Mouse (Mus musculus) liver, embryonic 14.5 days (tissue): ENCODE measurements around the gene Dlx2. TPM values are rescaled to one million over a fixed set of nuclear protein-coding genes. Genes with fewer than 3 reads are reported as not detected.

Experiments used
- ATAC-seq: fragments of 200-750 bp; cut with Nextera tagmentation; 2 replicates; pipeline ENCODE4 v1.8.0; 2017; ENCODE audit warnings: moderate number of reproducible peaks, mild to moderate bottlenecking, moderate library complexity; ENCODE audit not compliant: insufficient read depth
- DNase-seq, 3 experiments: peaks; one replicate each; pipeline ENCODE4 v3.0.0-alpha.2; 2012 to 2013; ENCODE audit warnings: low read depth in 3 of 3, low spot score in 3 of 3
- H3K27ac ChIP-seq: fragments of 300-500 bp; sonication (generic); 2 replicates; pipeline ENCODE4 v1.5.1; 2014; ENCODE audit warnings: moderate library complexity, mild to moderate bottlenecking, control low read depth, inconsistent platforms
- H3K27me3 ChIP-seq: fragments of 300-500 bp; sonication (generic); 2 replicates; pipeline ENCODE4 v1.6.1; 2014; ENCODE audit warnings: mild to moderate bottlenecking, low read length, moderate library complexity; ENCODE audit not compliant: control insufficient read depth, insufficient read depth
- H3K36me3 ChIP-seq: fragments of 300-500 bp; sonication (generic); replicated peaks from 2 replicates; pipeline ENCODE4 v1.6.1; 2014; ENCODE audit warnings: low read depth; ENCODE audit not compliant: control insufficient read depth, insufficient read depth
- H3K4me1 ChIP-seq, 2 experiments: fragments of 200-500 bp in 1 of 2; fragments of 300-500 bp in 1 of 2; sonication (generic) in 1 of 2; replicated peaks; 2 replicates each; pipeline ENCODE4 v1.6.1; 2012 to 2014; ENCODE audit warnings: antibody characterized with exemption in 1 of 2, inconsistent platforms in 1 of 2, low read length in 1 of 2; ENCODE audit not compliant: control insufficient read depth in 2 of 2, insufficient read depth in 2 of 2
- H3K4me2 ChIP-seq: fragments of 300-500 bp; sonication (generic); 2 replicates; pipeline ENCODE4 v1.6.1; 2014; ENCODE audit warnings: low read depth, mild to moderate bottlenecking, control low read depth, moderate library complexity
- H3K4me3 ChIP-seq, 2 experiments: fragments of 200-500 bp in 1 of 2; fragments of 300-500 bp in 1 of 2; sonication (generic) in 1 of 2; 2 replicates each; pipeline ENCODE4 v1.5.1; 2012 to 2014; ENCODE audit warnings: low read depth in 2 of 2, low read length in 2 of 2, mild to moderate bottlenecking in 2 of 2, control low read depth in 1 of 2, inconsistent platforms in 1 of 2, moderate library complexity in 1 of 2; ENCODE audit not compliant: insufficient read depth in 1 of 2
- H3K9ac ChIP-seq: fragments of 300-500 bp; sonication (generic); replicated peaks from 2 replicates; pipeline ENCODE4 v1.6.1; 2014; ENCODE audit warnings: mild to moderate bottlenecking, control low read depth, moderate library complexity
- H3K9me3 ChIP-seq: fragments of 300-500 bp; sonication (generic); 2 replicates; pipeline ENCODE4 v1.6.1; 2016; ENCODE audit warnings: low read length, mixed read lengths; ENCODE audit not compliant: control insufficient read depth
- CTCF ChIP-seq: IDR thresholded peaks from 2 replicates; pipeline ENCODE4 v1.5.1; 2016; ENCODE audit warnings: antibody characterized with exemption, low read depth, control low read depth
- EP300 ChIP-seq: IDR thresholded peaks from 2 replicates; pipeline ENCODE4 v1.6.1; 2016; ENCODE audit warnings: antibody characterized with exemption, low read depth
- WGBS: fragments of 180-500 bp; shearing (Covaris S2); extraction: QIAGEN DNeasy Blood & Tissue Kit; methylation state at CpG from one replicate; pipeline ENCODE4 v1.1.7; 2014; ENCODE audit not compliant: insufficient replicate concordance; 5-methylcytosine and 5-hydroxymethylcytosine counted together
- polyA plus RNA-seq, 2 experiments: library from polyadenylated mRNA; depleted of rRNA in 1 of 2; stranded (reverse) in 1 of 2; unstranded in 1 of 2; fragments of >200 nt; fragmentation: Nextera tagmentation in 1 of 2; extraction: Ambion mirVana in 1 of 2; gene quantifications; 2 replicates each; pipeline versions ENCODE4 v1.2.1 to v1.2.3; 2012 to 2014

The Dlx2 gene
- polyA plus RNA-seq, 2 experiments = 0.01 TPM; not detected in 1

GRCm38 (mm10) chr2:71522871-71523270, 23.7 kb downstream of the Dlx2 start:
- no peak overlapping the region for H3K27ac ChIP-seq
- TF ChIP-seq CTCF (no peak), EP300 (no peak)
- no peak overlapping the region for H3K4me3 ChIP-seq
- H3K4me1 ChIP-seq = no peaks in the 10 kb centered on the region; a peak in 1 of 4 replicates
- no peak overlapping the region for H3K4me2 ChIP-seq
- no peak overlapping the region for H3K9ac ChIP-seq
- DNase-seq (no peak), ATAC-seq (no peak)
- H3K9me3 ChIP-seq = no peaks in the 10 kb centered on the region
- no peaks in the 10 kb centered on the region for H3K36me3 ChIP-seq
- peaks cover 49% of the 10 kb centered on the region for H3K27me3 ChIP-seq
- WGBS = 25% methylated on average over 4 of the region's 4 CpGs

DNA sequence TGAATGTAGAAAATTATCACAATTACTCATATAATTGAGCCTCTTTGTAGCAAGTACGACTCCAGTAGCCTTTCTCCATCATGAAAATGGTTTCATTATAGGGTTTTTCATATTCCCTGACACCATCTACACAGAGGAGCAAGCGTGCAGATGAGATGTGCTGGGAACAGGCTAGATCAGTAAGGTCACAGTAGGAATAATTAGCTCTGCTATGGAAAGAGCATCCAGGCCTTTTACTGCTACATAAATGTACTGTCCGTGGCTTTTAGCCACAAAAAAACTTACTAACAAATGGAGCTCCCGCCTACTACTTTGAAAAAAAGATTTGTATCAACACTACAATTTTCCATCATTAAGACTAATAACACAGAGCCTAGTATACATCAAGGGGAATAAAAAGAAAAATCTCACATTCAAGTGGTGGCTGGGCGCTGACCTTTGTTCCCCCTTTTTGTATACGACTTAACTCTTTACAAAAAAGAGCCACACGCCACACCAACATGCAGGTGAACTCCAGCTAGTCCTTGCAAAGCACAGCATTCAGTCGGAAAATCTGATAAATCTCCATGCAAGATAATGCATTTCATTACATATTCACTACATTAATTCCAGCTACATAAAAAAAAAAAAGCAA, 29.0 kb downstream of the Dlx2 start:
- WGBS = 75% methylated on average over 8 of the region's 8 CpGs
- Histone ChIP-seq H3K36me3 (no peaks in the 10 kb centered on the region), H3K4me1 (no peaks in the 10 kb centered on the region), H3K4me3 (no peak overlapping the region), H3K4me2 (no peak overlapping the region), H3K27ac (no peak overlapping the region), H3K27me3 (no peaks in the 10 kb centered on the region), H3K9me3 (no peaks in the 10 kb centered on the region), H3K9ac (no peak overlapping the region)
- TF ChIP-seq CTCF (no peak), EP300 (no peak)
- DNase-seq (no peak), ATAC-seq (no peak)

GRCm38 (mm10) chr2:71516995-71517394, 29.6 kb downstream of the Dlx2 start:
- H3K9me3 ChIP-seq = no peaks in the 10 kb centered on the region
- no peak overlapping the region for H3K9ac ChIP-seq
- DNase-seq (no peak), ATAC-seq (no peak)
- no peaks in the 10 kb centered on the region for H3K36me3 ChIP-seq
- WGBS = 70% methylated on average over 4 of the region's 4 CpGs
- H3K27me3 ChIP-seq = no peaks in the 10 kb centered on the region
- no peak overlapping the region for H3K4me3 ChIP-seq
- H3K4me1 ChIP-seq = no peaks in the 10 kb centered on the region
- TF ChIP-seq EP300 (no peak), CTCF (no peak)
- H3K4me2 ChIP-seq = no peak overlapping the region
- H3K27ac ChIP-seq = no peak overlapping the region

DNA sequence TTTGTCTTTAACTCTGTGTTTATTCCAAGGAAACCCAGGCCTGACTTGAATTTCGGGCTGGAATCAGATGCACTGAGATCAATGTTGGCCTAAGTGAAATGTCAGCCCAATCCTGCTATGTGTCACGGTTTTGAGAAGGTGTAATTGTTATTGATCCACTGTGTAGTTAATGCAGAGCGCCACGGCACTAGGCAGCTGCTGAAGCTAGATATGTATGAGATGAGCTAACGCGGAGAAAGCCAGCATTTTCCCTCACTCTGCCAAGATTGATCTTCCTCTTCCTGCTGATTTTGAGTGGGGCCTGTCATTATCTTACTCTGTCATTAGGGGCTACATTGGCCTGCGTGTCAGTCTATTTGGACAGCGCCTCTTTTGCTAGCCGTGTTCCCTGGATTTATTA, 34.2 kb downstream of the Dlx2 start:
- ATAC-seq (no peak), DNase-seq (no peak)
- Histone ChIP-seq H3K4me1 (no peaks in the 10 kb centered on the region), H3K4me3 (no peak overlapping the region), H3K9me3 (no peaks in the 10 kb centered on the region), H3K27ac (no peak overlapping the region), H3K36me3 (no peaks in the 10 kb centered on the region), H3K27me3 (no peaks in the 10 kb centered on the region), H3K9ac (no peak overlapping the region), H3K4me2 (no peak overlapping the region)
- WGBS = 82% methylated on average over 9 of the region's 9 CpGs
- no peak for TF ChIP-seq CTCF
- no peak for TF ChIP-seq EP300

DNA sequence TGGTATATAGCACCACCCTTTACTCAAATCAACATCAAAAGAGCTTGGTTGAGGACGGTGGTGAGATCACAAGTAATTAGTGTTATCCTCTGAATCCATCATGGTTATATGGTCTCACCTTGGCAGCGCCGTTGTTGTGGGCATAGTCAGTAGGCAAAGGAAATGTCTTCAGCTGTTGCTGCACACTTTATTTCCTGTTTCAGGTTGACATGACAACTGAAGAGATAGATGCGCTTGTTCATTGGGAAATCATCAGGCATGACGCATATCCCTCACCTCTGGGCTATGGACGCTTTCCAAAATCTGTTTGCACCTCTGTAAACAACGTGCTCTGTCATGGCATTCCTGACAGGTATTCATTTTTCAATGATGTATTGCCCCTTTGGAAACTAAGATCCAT, 35.3 kb downstream of the Dlx2 start:
- 83% methylated on average over 7 of the region's 7 CpGs for WGBS
- Histone ChIP-seq H3K4me2 (no peak overlapping the region), H3K9ac (no peak overlapping the region), H3K27ac (no peak overlapping the region), H3K4me3 (no peak overlapping the region), H3K4me1 (no peaks in the 10 kb centered on the region), H3K27me3 (no peaks in the 10 kb centered on the region), H3K9me3 (no peaks in the 10 kb centered on the region), H3K36me3 (no peaks in the 10 kb centered on the region)
- ATAC-seq (no peak), DNase-seq (no peak)
- TF ChIP-seq EP300 (no peak), CTCF (no peak)
